Mouse (Mus musculus) C2C12 (cell line): Measurements from ENCODE around the gene Hsf4.

Source experiments
- CTCF ChIP-seq: IDR thresholded peaks from one replicate; pipeline ENCODE4 v1.5.1; 2011; ENCODE audit not compliant: control insufficient read depth, insufficient read depth, insufficient read length
- MAX ChIP-seq: IDR thresholded peaks from one replicate; pipeline ENCODE4 v1.6.1; 2011; ENCODE audit warnings: mild to moderate bottlenecking, control low read depth
- MYOD1 ChIP-seq: IDR thresholded peaks from one replicate; pipeline ENCODE4 v1.6.1; 2011; ENCODE audit warnings: low read depth; ENCODE audit not compliant: control insufficient read depth, insufficient read length
- MYOG ChIP-seq: IDR thresholded peaks from one replicate; pipeline ENCODE4 v1.6.1; 2011; ENCODE audit not compliant: control insufficient read depth, insufficient read length; ENCODE audit errors: extremely low read depth

GRCm38 (mm10) chr8:105275387-105275786, 5.8 kb downstream of the Hsf4 start:
- TF ChIP-seq CTCF, result no peak
- TF ChIP-seq MAX, result no peak
- no peak for TF ChIP-seq MYOG
- TF ChIP-seq MYOD1, result no peak
